Mouse (Mus musculus): ENCODE measurements at regions not wholly inside any gene's neighbourhood (a gene's known extent, or its start where the extent isn't known, plus 50 kb on each side); places are given as distances from the start of the nearest gene placed in this dataset.

GRCm38 (mm10) chr2:105525111-105525610, 126.0 kb upstream of the Rcn1 start:
- in situ Hi-C loops (cut with MboI, MseI) = loop anchor here in 1 of 2 experiments (10.0 kb wide), 1 partner anchor 570 kb away; no protein-coding TSS in a partner anchor

- in situ Hi-C loops (cut with MboI, MseI) = loop anchor here in 1 of 2 experiments (10.0 kb wide), 1 partner anchor 566 kb away; no protein-coding TSS in a partner anchor
Observed at GRCm38 (mm10) chr2:105528535-105528934, 129.4 kb upstream of the Rcn1 start.

GRCm38 (mm10) chr2:105544099-105544498, 124.6 kb upstream of the Pax6 start:
- in situ Hi-C loops (cut with MboI, MseI) = no loop called here

- in situ Hi-C loops (cut with MboI, MseI) = no loop called here
Observed at GRCm38 (mm10) chr2:105552092-105552491, 116.6 kb upstream of the Pax6 start.

GRCm38 (mm10) chr2:105586782-105587181, 81.9 kb upstream of the Pax6 start:
- in situ Hi-C loops (cut with MboI, MseI) = loop anchor here in 1 of 2 experiments (25.0 kb wide), 1 partner anchor 1101 kb away; the partner anchor contains the start of gene Mpped2

- in situ Hi-C loops (cut with MboI, MseI) = loop anchor here in 1 of 2 experiments (25.0 kb wide), 1 partner anchor 1093 kb away; the partner anchor contains the start of gene Mpped2
Observed at GRCm38 (mm10) chr2:105594131-105594530, 74.6 kb upstream of the Pax6 start.

GRCm38 (mm10) chr2:105604553-105605116, 64.1 kb upstream of the Pax6 start:
- in situ Hi-C loops (cut with MboI, MseI) = no loop called here

- in situ Hi-C loops (cut with MboI, MseI) = no loop called here
Observed at GRCm38 (mm10) chr2:105607969-105608538, 60.6 kb upstream of the Pax6 start.

GRCm38 (mm10) chr2:105608756-105609155, 59.9 kb upstream of the Pax6 start:
- in situ Hi-C loops (cut with MboI, MseI) = no loop called here

GRCm38 (mm10) chr2:105611014-105611413, 57.7 kb upstream of the Pax6 start:
- in situ Hi-C loops (cut with MboI, MseI) = no loop called here

GRCm38 (mm10) chr2:105611651-105612050, 57.0 kb upstream of the Pax6 start:
- in situ Hi-C loops (cut with MboI, MseI) = no loop called here

- in situ Hi-C loops (cut with MboI, MseI) = no loop called here
Observed at GRCm38 (mm10) chr2:105612051-105612664, 56.5 kb upstream of the Pax6 start.

GRCm38 (mm10) chr2:105612706-105613105, 56.0 kb upstream of the Pax6 start:
- in situ Hi-C loops (cut with MboI, MseI) = no loop called here

GRCm38 (mm10) chr2:105613243-105613642, 55.5 kb upstream of the Pax6 start:
- in situ Hi-C loops (cut with MboI, MseI) = no loop called here

- in situ Hi-C loops (cut with MboI, MseI) = no loop called here
Observed at GRCm38 (mm10) chr2:105615891-105616733, 52.6 kb upstream of the Pax6 start.
